Mouse (Mus musculus) adipose tissue, adult 10 weeks (tissue): ENCODE measurements around the gene Ctse. TPM values are rescaled to one million over a fixed set of nuclear protein-coding genes. Genes with fewer than 3 reads are reported as not detected.

Source experiments
- polyA plus RNA-seq: library from polyadenylated mRNA; stranded (reverse); fragments of 350-450 nt; fragmentation: Illumina TruSeq; extraction: RNeasy Lipid Tissue Mini Kit (QIAGEN cat#74804); gene quantifications from one replicate; pipeline ENCODE4 v1.2.3, GENCODE M21; 2014; ENCODE audit warnings: low read depth, low replicate concordance

Ctse gene
- polyA plus RNA-seq = 1.0 TPM

DNA sequence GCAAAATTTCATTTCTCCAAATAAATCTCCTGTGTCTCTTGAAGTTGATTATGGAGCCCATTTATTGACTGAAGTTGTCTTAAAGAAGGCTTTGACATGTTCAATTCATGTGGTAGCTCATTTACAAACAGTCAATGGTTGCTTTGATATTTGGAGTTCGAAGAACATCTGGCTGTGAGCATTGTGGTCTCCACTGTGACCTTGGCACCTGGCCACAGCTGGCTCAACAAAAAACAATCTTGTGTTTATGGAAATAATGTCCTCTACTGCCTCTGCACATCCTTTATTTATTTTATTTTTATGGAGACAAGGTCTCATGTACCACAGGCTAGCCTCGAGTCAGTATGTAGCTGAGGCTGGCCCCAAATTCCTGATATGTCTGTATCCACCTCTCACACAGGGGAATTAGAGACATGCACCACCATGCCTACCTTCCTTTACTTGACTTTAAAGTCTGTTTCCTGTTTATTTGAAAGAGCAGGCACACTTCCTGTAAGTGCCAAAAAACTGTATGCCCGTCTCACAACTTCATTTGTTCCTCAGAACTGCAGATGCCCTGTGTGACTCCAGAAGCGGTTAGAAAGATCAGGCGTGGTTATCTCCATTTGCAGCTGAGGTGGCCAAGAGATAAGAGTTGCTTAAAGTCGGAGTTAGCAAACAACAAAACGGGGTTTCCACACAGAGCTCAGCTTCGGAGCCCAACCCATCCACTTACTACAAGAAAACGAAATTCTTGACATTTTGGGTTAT, at the start of gene Ctse:
Ctse (plus strand) TSS at position 516 of the 750 bp plus-strand sequence.

DNA sequence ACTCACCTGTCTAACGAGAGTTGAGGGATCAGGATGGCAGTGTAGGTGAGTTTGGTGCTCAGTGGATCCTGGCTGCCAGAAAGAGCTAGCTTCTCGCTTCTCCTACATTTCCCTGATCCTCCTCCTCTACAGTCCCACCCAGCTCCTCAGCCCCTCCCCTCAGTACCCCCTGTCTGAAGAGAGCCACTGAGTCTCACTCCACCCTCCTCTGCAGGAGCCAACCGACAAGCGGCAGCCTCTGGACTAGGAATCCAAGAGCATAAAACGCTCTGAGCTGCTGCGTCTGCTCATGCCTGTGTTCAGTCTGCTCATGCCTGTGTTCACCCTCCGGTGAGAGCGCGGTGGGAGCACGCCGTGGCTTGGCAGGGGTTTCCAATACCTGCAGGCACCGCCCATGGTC, 39.2 kb upstream of the Ctse start, which contains the start of gene Avpr1b:
Avpr1b (plus strand) TSS at position 335 of the 400 bp plus-strand sequence.

DNA sequence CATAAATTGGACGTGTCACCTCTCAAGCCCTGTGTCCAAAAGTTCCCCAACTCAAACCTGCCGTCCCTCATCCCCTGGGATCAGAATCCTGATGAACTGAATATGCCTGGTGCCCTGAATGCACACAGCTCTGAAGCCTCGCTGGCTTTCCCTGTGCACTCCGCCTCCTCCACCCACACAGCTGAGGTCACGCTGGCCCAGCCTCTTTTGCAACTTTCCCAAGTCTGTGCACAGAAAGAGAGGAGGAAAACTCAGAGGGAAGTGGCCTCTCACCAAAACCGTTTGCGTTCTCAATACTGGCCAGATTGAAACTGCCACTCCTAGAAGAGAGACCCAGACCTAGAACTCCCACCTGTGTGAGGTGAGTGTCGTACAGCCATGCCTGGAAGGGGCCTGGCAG, 50.4 kb downstream of the Ctse start, which contains the start of gene Rab7b:
Rab7b (plus strand) TSS at position 221 of the 400 bp plus-strand sequence.

Other genes starting within 250 kb of the Ctse start
- 28.0 TPM for gene Srgap2, start 111.0 kb upstream of the Ctse start, polyA plus RNA-seq
- gene Fam72a, start 110.4 kb upstream of the Ctse start, polyA plus RNA-seq = 1.6 TPM
- gene Avpr1b, start 39.1 kb upstream of the Ctse start, polyA plus RNA-seq = not detected
- 11.7 TPM for gene Rab7b, start 50.4 kb downstream of the Ctse start, polyA plus RNA-seq
- gene Slc26a9, start 105.7 kb downstream of the Ctse start, polyA plus RNA-seq = 0.11 TPM
- 1.5 TPM for gene Pm20d1, start 159.1 kb downstream of the Ctse start, polyA plus RNA-seq
- gene Slc41a1, start 189.2 kb downstream of the Ctse start, polyA plus RNA-seq = 22.3 TPM
- gene Rab29, start 228.9 kb downstream of the Ctse start, polyA plus RNA-seq = 18.6 TPM